Mouse (Mus musculus) C2C12 (cell line): ENCODE data around the gene Sec61a1. TPM values are rescaled to one million over a fixed set of nuclear protein-coding genes. Genes with fewer than 3 reads are reported as not detected.
A peak's percentile ranks its signal among the peaks of the same experiment; 100 is the strongest.

Experiments
- H3K27me3 ChIP-seq: one replicate; pipeline ENCODE4 v1.6.1; 2011; ENCODE audit not compliant: control insufficient read depth, insufficient read depth, insufficient read length
- H3K36me3 ChIP-seq: one replicate; pipeline ENCODE4 v1.6.1; 2011; ENCODE audit not compliant: control insufficient read depth, insufficient read depth
- H3K4me3 ChIP-seq: one replicate; pipeline ENCODE4 v1.5.1; 2011; ENCODE audit warnings: mild to moderate bottlenecking, control low read depth; ENCODE audit not compliant: poor library complexity, insufficient read depth, severe bottlenecking
- H3K79me2 ChIP-seq: one replicate; pipeline ENCODE4 v1.6.1; 2011; ENCODE audit not compliant: control insufficient read depth, insufficient read depth
- H3K79me3 ChIP-seq: one replicate; pipeline ENCODE4 v1.6.1; 2011; ENCODE audit warnings: low read depth, control low read depth
- H3ac ChIP-seq: one replicate; pipeline ENCODE3; 2011; ENCODE audit warnings: low read depth; ENCODE audit not compliant: control insufficient read depth, insufficient read length
- CEBPB ChIP-seq: IDR thresholded peaks from one replicate; pipeline ENCODE4 v1.6.1; 2011; ENCODE audit warnings: low read depth, mild to moderate bottlenecking, control low read depth, moderate library complexity
- CTCF ChIP-seq: IDR thresholded peaks from one replicate; pipeline ENCODE4 v1.5.1; 2011; ENCODE audit not compliant: control insufficient read depth, insufficient read depth, insufficient read length
- FOSL1 ChIP-seq: IDR thresholded peaks from one replicate; pipeline ENCODE4 v1.8.0; 2011; ENCODE audit warnings: mild to moderate bottlenecking, low read length; ENCODE audit not compliant: poor library complexity, insufficient read depth, severe bottlenecking
- MAX ChIP-seq: IDR thresholded peaks from one replicate; pipeline ENCODE4 v1.6.1; 2011; ENCODE audit warnings: mild to moderate bottlenecking, control low read depth
- MYOD1 ChIP-seq: IDR thresholded peaks from one replicate; pipeline ENCODE4 v1.6.1; 2011; ENCODE audit warnings: low read depth; ENCODE audit not compliant: control insufficient read depth, insufficient read length
- MYOG ChIP-seq: IDR thresholded peaks from one replicate; pipeline ENCODE4 v1.6.1; 2011; ENCODE audit not compliant: control insufficient read depth, insufficient read length; ENCODE audit errors: extremely low read depth
- USF1 ChIP-seq: IDR thresholded peaks from one replicate; pipeline ENCODE4 v1.6.1; 2011; ENCODE audit warnings: low read depth, mild to moderate bottlenecking, control low read depth, moderate library complexity
- polyA plus RNA-seq: library from polyadenylated mRNA; unstranded; fragments of >200 nt; fragmentation: generic; extraction: Trizol; gene quantifications from one replicate; pipeline ENCODE4 v1.2.1, GENCODE M21; 2012; ENCODE audit warnings: missing spikeins

Sec61a1 gene
- polyA plus RNA-seq, 1 experiment, result 167 TPM

DNA sequence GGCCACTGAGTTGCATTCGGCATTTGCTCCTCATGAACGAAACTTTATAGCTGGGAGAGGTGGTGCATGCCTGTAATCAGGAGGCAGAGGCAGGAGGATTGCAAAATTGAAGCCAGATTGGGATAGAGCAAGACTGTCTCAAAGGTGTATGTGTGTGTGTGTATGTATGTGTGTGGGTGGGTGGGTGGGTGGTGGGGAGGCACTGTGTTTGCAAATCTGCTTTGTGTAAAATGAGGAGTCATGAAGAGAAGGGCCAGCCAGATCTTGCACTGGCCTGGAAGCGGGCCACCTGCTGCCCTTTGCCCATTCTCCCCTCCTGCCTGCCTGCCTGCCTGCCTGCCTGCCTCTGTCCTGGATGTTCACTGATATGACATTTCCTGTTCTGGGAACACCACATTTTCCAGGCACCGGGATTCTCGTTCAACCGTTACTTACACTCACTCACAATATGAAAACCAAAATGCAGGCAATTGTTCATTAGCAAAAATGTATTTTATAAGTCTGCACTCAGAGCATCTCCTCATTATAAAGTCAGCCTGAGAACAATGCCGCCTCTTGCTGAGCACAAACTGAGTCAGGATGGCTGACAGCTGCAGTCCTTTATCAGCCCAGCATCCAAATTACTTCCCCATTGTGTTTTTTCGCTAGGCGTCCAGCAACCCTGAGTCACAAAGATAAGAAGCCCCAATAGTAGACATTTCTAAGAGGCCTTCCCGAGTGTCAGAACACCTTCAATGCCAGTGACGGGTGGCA lies 26.1 kb upstream of the Sec61a1 start:
- no peak overlapping the region for H3K4me3 ChIP-seq
- no peak for TF ChIP-seq FOSL1
- peak; percentile 90 for TF ChIP-seq MYOD1
- H3K36me3 ChIP-seq, result no peaks in the 10 kb centered on the region
- H3K27me3 ChIP-seq, result peaks cover 4% of the 10 kb centered on the region
- H3K79me3 ChIP-seq, result no peaks in the 10 kb centered on the region
- no peaks in the 10 kb centered on the region for H3K79me2 ChIP-seq
- no peak overlapping the region for H3ac ChIP-seq

- H3K4me3 ChIP-seq, result no peak overlapping the region
- H3ac ChIP-seq, result no peak overlapping the region
- TF ChIP-seq MAX (no peak), FOSL1 (no peak), CTCF (no peak), MYOG (no peak), USF1 (no peak), MYOD1 (no peak), CEBPB (no peak)
- no peaks in the 10 kb centered on the region for H3K79me3 ChIP-seq
- H3K27me3 ChIP-seq, result peaks cover 4% of the 10 kb centered on the region
- no peaks in the 10 kb centered on the region for H3K36me3 ChIP-seq
- H3K79me2 ChIP-seq, result no peaks in the 10 kb centered on the region
Measured at GRCm38 (mm10) chr6:88544241-88544640, 25.5 kb upstream of the Sec61a1 start.

GRCm38 (mm10) chr6:88540093-88540755 lies 21.5 kb upstream of the Sec61a1 start:
- H3K79me3 ChIP-seq, result no peaks in the 10 kb centered on the region
- H3ac ChIP-seq, result no peak overlapping the region
- H3K4me3 ChIP-seq, result no peak overlapping the region
- H3K27me3 ChIP-seq, result peaks cover 4% of the 10 kb centered on the region
- TF ChIP-seq MYOD1 (no peak), CEBPB (no peak), FOSL1 (no peak), MYOG (no peak), CTCF (no peak)
- H3K79me2 ChIP-seq, result no peaks in the 10 kb centered on the region
- H3K36me3 ChIP-seq, result no peaks in the 10 kb centered on the region

GRCm38 (mm10) chr6:88530306-88530705 lies 11.6 kb upstream of the Sec61a1 start:
- Histone ChIP-seq H3K79me2 (no peaks in the 10 kb centered on the region), H3K4me3 (no peak overlapping the region), H3K79me3 (no peaks in the 10 kb centered on the region), H3ac (no peak overlapping the region), H3K36me3 (no peaks in the 10 kb centered on the region), H3K27me3 (peaks cover 32% of the 10 kb centered on the region)
- no peak for TF ChIP-seq MAX
- TF ChIP-seq MYOG, result no peak
- no peak for TF ChIP-seq MYOD1
- no peak for TF ChIP-seq CTCF

- Histone ChIP-seq H3K79me3 (no peaks in the 10 kb centered on the region), H3K79me2 (no peaks in the 10 kb centered on the region), H3ac (no peak overlapping the region), H3K4me3 (no peak overlapping the region), H3K36me3 (no peaks in the 10 kb centered on the region), H3K27me3 (peaks cover 24% of the 10 kb centered on the region)
- TF ChIP-seq MYOG (no peak), MYOD1 (no peak), CEBPB (no peak), USF1 (no peak), MAX (no peak), CTCF (no peak), FOSL1 (no peak)
Measured at GRCm38 (mm10) chr6:88524056-88524455, 5.4 kb upstream of the Sec61a1 start.

- Histone ChIP-seq H3K27me3 (peaks cover 20% of the 10 kb centered on the region), H3K79me3 (peaks cover under 1% of the 10 kb centered on the region), H3ac (no peak overlapping the region), H3K36me3 (no peaks in the 10 kb centered on the region), H3K4me3 (no peak overlapping the region), H3K79me2 (peaks cover 2% of the 10 kb centered on the region)
- no peak for TF ChIP-seq USF1
- no peak for TF ChIP-seq MYOG
- no peak for TF ChIP-seq CTCF
- no peak for TF ChIP-seq MAX
- TF ChIP-seq CEBPB, result no peak
- TF ChIP-seq FOSL1, result no peak
- TF ChIP-seq MYOD1, result no peak
Measured at GRCm38 (mm10) chr6:88523451-88523850, 4.7 kb upstream of the Sec61a1 start.
